Mouse (Mus musculus): Measurements from ENCODE around the gene Mrps33.

Mrps33 gene

GRCm38 (mm10) chr6:39810612-39811116 lies at the start of gene Mrps33:
Mrps33 (minus strand) TSS chr6:39810988.
- DNase-seq (ENCODE audit: low spot score) = peak; percentile 93

- DNase-seq (ENCODE audit: low spot score) = no peak
These were observed 38.9 kb upstream of the Mrps33 start for GRCm38 (mm10) chr6:39849667-39850066.

GRCm38 (mm10) chr6:39848766-39849165 lies 38.0 kb upstream of the Mrps33 start:
- DNase-seq (ENCODE audit: low spot score) = no peak

GRCm38 (mm10) chr6:39847538-39847937 lies 36.8 kb upstream of the Mrps33 start:
- no peak for DNase-seq (ENCODE audit: low spot score)

GRCm38 (mm10) chr6:39843698-39844342 lies 33.0 kb upstream of the Mrps33 start:
- no peak for DNase-seq (ENCODE audit: low spot score)

- DNase-seq (ENCODE audit: low spot score) = no peak
These were observed 17.9 kb upstream of the Mrps33 start for GRCm38 (mm10) chr6:39828736-39829135.

GRCm38 (mm10) chr6:39821241-39821640 lies 10.5 kb upstream of the Mrps33 start:
- DNase-seq (ENCODE audit: low spot score) = no peak

GRCm38 (mm10) chr6:39818922-39819321 lies 8.1 kb upstream of the Mrps33 start:
- DNase-seq (ENCODE audit: low spot score) = no peak

GRCm38 (mm10) chr6:39808511-39808910 lies 2.3 kb downstream of the Mrps33 start:
- no peak for DNase-seq (ENCODE audit: low spot score)

GRCm38 (mm10) chr6:39807050-39807560 lies 3.7 kb downstream of the Mrps33 start:
- no peak for DNase-seq (ENCODE audit: low spot score)

GRCm38 (mm10) chr6:39806336-39806735 lies 4.5 kb downstream of the Mrps33 start:
- no peak for DNase-seq (ENCODE audit: low spot score)

GRCm38 (mm10) chr6:39805916-39806315 lies 4.9 kb downstream of the Mrps33 start:
- no peak for DNase-seq (ENCODE audit: low spot score)

- DNase-seq (ENCODE audit: low spot score) = no peak
These were observed 9.8 kb downstream of the Mrps33 start for GRCm38 (mm10) chr6:39800977-39801376.

GRCm38 (mm10) chr6:39797076-39797475 lies 13.7 kb downstream of the Mrps33 start:
- no peak for DNase-seq (ENCODE audit: low spot score)

GRCm38 (mm10) chr6:39796150-39796549 lies 14.6 kb downstream of the Mrps33 start:
- no peak for DNase-seq (ENCODE audit: low spot score)

- no peak for DNase-seq (ENCODE audit: low spot score)
These were observed 19.0 kb downstream of the Mrps33 start for GRCm38 (mm10) chr6:39791806-39792205.

GRCm38 (mm10) chr6:39788408-39788807 lies 22.4 kb downstream of the Mrps33 start:
- DNase-seq (ENCODE audit: low spot score) = no peak

- DNase-seq (ENCODE audit: low spot score) = no peak
These were observed 23.0 kb downstream of the Mrps33 start for GRCm38 (mm10) chr6:39787783-39788182.

GRCm38 (mm10) chr6:39785944-39786343 lies 24.8 kb downstream of the Mrps33 start:
- no peak for DNase-seq (ENCODE audit: low spot score)

- no peak for DNase-seq (ENCODE audit: low spot score)
These were observed 27.3 kb downstream of the Mrps33 start for GRCm38 (mm10) chr6:39783521-39783920.

- DNase-seq (ENCODE audit: low spot score) = no peak
These were observed 28.2 kb downstream of the Mrps33 start for GRCm38 (mm10) chr6:39782618-39783017.

- no peak for DNase-seq (ENCODE audit: low spot score)
These were observed 28.8 kb downstream of the Mrps33 start for GRCm38 (mm10) chr6:39781766-39782530.
